Mouse (Mus musculus): Measurements from ENCODE around the gene Acadsb.
"Not testable (repeated sequence)": the region's sequence is repeated elsewhere in the genome, so short reads cannot be mapped to it uniquely, and the experiment has no call there.

The Acadsb gene

GRCm38 (mm10) chr7:131410416-131411058 is at the start of gene Acadsb, which contains the start of gene Ikzf5:
Gene Acadsb (plus strand): TSS chr7:131410601.
Gene Ikzf5 (minus strand): TSS chr7:131410521.
- DNase-seq (ENCODE audit: low spot score), result peak; percentile 98

GRCm38 (mm10) chr7:131362269-131362614 is 48.2 kb upstream of the Acadsb start:
- no peak for DNase-seq (ENCODE audit: low spot score)

GRCm38 (mm10) chr7:131362615-131363300 is 47.6 kb upstream of the Acadsb start, which contains the start of gene 2310057M21Rik:
Gene 2310057M21Rik (minus strand): TSS chr7:131362759.
- DNase-seq (ENCODE audit: low spot score), result peak; percentile 98

GRCm38 (mm10) chr7:131364131-131364530 is 46.3 kb upstream of the Acadsb start:
- DNase-seq (ENCODE audit: low spot score), result no peak

- peak; percentile 85 for DNase-seq (ENCODE audit: low spot score)
These were observed 39.5 kb upstream of the Acadsb start, which contains the start of gene Pstk for GRCm38 (mm10) chr7:131370648-131371469. Gene Pstk (plus strand): TSS chr7:131371141.

- no peak for DNase-seq (ENCODE audit: low spot score)
These were observed 38.9 kb upstream of the Acadsb start for GRCm38 (mm10) chr7:131371470-131371860.

- DNase-seq (ENCODE audit: low spot score), result peak; percentile 21
These were observed 38.3 kb upstream of the Acadsb start for GRCm38 (mm10) chr7:131371880-131372651.

- not testable (repeated sequence) for DNase-seq (ENCODE audit: low spot score)
These were observed 18.6 kb upstream of the Acadsb start for GRCm38 (mm10) chr7:131391761-131392160.

GRCm38 (mm10) chr7:131409321-131409987 is 947 bp upstream of the Acadsb start:
- DNase-seq (ENCODE audit: low spot score), result peak; percentile 62

GRCm38 (mm10) chr7:131409988-131410385 is 414 bp upstream of the Acadsb start:
- DNase-seq (ENCODE audit: low spot score), result no peak

GRCm38 (mm10) chr7:131411221-131411940 is 980 bp downstream of the Acadsb start:
- DNase-seq (ENCODE audit: low spot score), result peak; percentile 47

GRCm38 (mm10) chr7:131411941-131412270 is 1.5 kb downstream of the Acadsb start:
- DNase-seq (ENCODE audit: low spot score), result peak; percentile 31

GRCm38 (mm10) chr7:131416742-131417141 is 6.3 kb downstream of the Acadsb start:
- DNase-seq (ENCODE audit: low spot score), result not testable (repeated sequence)

- no peak for DNase-seq (ENCODE audit: low spot score)
These were observed 7.2 kb downstream of the Acadsb start for GRCm38 (mm10) chr7:131417605-131418004.

GRCm38 (mm10) chr7:131424912-131425311 is 14.5 kb downstream of the Acadsb start:
- no peak for DNase-seq (ENCODE audit: low spot score)

- DNase-seq (ENCODE audit: low spot score), result no peak
These were observed 16.9 kb downstream of the Acadsb start for GRCm38 (mm10) chr7:131427331-131427730.

GRCm38 (mm10) chr7:131432244-131432643 is 21.8 kb downstream of the Acadsb start:
- peak; percentile 60 for DNase-seq (ENCODE audit: low spot score)

GRCm38 (mm10) chr7:131434276-131434675 is 23.9 kb downstream of the Acadsb start:
- DNase-seq (ENCODE audit: low spot score), result peak; percentile 11

GRCm38 (mm10) chr7:131437051-131437450 is 26.6 kb downstream of the Acadsb start:
- no peak for DNase-seq (ENCODE audit: low spot score)

- DNase-seq (ENCODE audit: low spot score), result no peak
These were observed 46.3 kb downstream of the Acadsb start for GRCm38 (mm10) chr7:131456714-131457113.
